Mouse (Mus musculus) skeletal muscle tissue, adult 2 months (tissue): ENCODE data around the gene Sesn1.
A peak's percentile ranks its signal among the peaks of the same experiment; 100 is the strongest.

ENCODE experiments used
- DNase-seq: peaks from one replicate; pipeline ENCODE4 v3.0.0-alpha.2; 2012; ENCODE audit warnings: low read depth, low spot score

Gene Sesn1

DNA sequence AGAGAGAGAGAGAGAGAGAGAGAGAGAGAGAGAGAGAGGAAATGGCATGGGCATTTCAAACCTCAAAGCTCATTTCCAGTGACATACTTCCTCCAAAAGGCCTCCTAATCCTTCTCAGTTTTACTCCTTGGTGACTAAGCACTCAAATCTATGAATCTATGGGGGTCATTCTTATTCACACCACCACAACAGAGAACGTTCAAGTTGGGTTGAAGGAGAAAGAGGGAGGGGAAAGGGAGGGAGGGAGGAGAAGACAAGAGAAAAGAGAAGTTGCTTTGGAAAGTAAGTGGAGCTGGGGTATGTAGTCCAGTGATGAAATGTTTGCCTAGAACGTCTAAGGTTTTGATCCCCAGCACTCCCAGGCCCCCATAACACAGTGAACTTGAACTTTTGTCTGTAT lies 60.4 kb downstream of the Sesn1 start:
- DNase-seq, result no peak

GRCm38 (mm10) chr10:41871564-41871963 lies 61.8 kb downstream of the Sesn1 start:
- no peak for DNase-seq

GRCm38 (mm10) chr10:41875624-41876023 lies 65.9 kb downstream of the Sesn1 start:
- no peak for DNase-seq

- no peak for DNase-seq
Observed at GRCm38 (mm10) chr10:41878344-41878743, 68.6 kb downstream of the Sesn1 start.

DNA sequence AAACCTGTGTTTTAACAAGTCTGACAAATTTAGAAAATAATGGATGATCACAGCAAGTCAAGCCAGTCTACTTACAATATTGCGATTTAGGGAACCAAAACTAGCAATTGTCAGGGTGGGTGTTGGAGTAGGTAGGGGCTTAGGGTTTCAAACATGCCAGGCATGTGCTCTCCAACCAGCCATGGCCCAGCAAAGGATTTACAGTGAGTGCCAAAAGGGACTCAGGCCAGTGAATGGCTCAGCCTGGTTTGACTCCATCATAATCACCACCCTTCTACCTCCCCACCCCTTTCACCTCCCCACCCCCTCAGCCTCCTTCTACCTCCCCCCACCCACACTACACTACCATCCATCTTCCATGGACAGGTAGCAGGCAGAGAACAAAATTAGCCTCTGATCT lies 69.9 kb downstream of the Sesn1 start:
- DNase-seq, result no peak

- no peak for DNase-seq
Observed at GRCm38 (mm10) chr10:41880206-41880605, 70.5 kb downstream of the Sesn1 start.

DNA sequence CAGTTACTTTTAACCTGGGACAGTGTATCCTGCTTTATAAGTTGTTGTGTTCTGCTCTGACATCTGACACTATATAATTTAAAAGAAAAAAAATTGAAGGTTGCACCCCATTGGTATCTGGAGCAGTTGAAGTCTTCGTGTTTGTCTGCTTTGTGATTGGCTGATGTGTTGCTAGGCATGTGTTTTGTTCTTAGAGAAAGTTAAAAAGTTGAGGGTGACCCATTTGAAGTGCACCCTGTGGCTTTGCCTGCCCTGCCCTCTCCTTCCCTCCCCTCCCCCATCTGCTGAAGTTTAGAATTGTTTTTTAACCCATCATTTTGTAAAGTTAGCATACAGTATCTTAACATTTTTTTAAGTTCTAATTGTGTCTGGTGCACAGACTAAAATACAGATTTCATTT lies 71.0 kb downstream of the Sesn1 start:
- no peak for DNase-seq

- peak; percentile 18 for DNase-seq
Observed at GRCm38 (mm10) chr10:41881438-41881837, 71.7 kb downstream of the Sesn1 start.

DNA sequence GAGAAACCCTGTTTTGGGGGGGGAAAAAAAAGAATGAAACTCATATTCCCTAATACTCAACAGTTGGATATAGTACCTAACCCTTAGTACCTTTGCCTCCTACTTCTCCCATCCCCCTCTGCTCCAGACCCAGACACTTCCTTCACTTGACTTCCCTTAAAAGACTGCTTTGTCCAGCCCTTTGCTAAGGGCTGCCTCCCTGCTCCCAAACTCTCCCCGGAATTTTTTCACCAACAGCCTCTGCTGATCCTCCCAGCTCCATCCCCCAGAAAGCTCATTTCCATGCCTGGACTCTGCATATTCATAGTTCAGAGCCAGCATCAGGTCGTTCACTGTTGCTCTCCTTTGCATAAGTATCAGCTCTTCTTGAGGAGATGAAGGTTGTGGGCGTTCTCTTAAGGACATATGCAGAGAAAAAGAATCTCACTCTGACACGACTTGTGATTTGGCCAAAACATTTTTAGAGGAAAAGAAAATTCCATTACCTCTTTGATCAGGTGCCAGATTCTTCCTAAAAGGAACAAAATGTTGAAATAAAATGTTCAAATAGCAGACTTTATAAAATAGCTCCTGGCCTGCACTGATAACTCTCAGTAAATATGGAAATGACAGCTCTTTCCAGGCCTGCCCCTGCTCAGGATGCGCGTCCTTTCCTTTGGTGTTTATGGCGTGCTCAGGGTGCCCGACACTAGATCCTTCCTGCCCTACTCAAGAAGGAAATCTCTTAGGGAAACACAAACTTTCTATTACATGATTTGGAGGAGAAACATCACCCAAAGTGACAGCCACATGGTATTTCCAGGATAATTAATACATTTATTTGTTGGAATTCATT lies 74.2 kb downstream of the Sesn1 start:
- no peak for DNase-seq

- peak; percentile 92 for DNase-seq
Observed at GRCm38 (mm10) chr10:41887080-41887821, 77.5 kb downstream of the Sesn1 start.

DNA sequence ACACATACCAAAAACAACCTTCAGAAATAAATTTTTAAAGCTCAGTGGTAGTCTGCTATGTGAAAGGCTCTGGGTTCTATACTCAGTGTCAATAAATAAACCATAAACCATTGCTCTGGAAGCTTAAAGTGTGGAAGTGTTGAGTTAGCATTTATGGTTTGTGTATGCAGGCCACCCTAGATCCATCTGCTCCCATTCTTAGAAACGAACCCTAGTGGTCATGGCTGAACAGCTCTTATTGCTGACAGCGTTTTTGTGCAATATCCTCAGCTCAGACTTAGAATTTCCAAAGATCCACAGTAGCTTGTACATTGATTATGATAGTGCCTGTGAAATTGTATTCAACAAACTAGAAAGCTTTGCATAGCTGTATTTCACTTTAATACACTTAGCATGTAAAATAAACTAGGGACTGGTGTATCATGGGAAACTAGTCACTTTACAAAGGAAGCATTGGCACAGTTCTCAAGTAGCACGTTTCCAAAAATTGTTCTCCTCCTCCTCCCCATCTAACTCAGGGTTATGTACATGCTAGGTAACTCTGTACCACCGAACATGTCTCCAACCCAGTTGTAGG lies 78.7 kb downstream of the Sesn1 start:
- peak; percentile 25 for DNase-seq

DNA sequence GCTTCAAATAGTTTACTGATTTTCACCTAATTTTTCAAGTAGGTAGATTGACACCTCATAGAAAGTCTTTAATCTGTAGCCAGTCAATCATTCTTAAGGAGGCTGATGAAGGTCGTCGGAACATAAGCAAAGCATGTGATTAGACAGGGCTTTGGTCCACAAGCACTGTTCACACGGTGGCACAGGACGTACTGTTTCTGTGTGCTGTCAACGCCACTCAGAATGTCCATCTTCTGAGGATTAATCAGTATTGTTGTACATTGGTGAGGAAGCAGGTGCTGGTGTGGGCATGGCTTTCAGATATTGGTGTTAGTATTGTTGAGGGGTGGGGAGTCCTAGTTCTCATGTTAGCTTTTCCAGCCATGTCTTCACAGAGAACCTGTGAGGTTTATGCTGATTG lies 79.8 kb downstream of the Sesn1 start:
- DNase-seq, result no peak

DNA sequence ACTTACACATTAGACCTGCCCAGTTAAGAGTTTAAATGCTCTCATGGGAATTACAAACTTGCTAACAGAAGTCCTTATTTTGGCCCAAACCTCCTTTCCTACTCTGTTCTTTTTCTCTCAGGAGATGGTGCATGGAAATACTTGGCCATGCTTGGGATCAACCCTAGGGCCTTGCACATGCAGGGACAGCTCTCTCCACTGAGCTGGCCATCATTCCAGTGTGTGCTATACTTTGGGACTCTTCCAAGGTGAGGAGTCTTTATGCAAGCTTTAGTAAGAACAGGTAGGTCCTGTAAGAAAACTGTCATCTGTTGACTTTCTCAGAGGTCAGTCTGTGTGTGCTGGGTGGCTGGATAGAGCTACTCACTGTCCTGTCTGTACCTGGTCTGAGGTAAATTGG lies 80.8 kb downstream of the Sesn1 start:
- DNase-seq, result no peak

- DNase-seq, result no peak
Observed at GRCm38 (mm10) chr10:41891312-41891711, 81.6 kb downstream of the Sesn1 start.

DNA sequence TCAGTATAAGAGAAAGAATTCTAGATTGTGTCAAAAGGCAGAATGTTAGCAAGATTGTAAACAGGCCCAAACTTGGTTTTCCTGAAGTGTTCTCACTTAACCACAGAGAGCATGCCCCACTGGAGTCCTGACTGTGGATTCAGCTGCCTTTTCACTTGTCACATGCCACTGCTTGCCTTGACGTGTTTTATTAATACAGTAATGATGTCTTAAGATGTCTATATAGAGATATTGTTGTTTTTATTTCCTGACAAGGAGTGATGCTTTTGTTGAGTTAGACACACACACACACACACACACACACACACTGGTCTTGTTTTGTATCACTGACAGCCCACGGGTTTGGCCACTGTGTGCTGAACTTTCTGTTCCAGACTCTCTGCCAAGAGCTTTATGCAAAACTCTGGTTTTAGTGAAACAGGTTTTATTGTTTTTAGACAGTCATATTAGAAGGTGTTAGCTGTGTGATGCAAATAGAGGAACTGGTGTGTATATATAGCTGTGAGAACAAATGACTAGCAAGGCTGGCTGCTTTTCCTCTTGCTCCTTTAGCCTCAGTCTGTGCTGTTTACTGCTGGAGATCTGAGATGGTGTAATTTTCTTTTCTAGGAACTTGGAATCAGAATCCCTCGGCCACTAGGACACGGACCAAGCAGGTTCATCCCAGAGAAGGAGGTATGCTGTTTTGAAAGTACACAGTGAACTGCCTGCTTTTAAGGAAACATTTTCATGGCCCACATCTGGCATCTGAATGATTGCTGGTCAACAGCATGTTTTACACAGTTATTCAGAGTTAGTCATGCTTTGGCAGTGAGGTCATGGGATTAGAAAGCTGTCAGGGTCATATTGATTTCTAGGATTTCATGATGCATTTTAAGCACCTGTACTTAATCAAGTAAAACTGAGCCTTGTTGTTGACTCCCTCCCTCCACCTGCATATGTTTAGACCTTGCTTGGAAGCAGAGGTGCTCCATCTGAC lies 84.0 kb downstream of the Sesn1 start:
- peak; percentile 73 for DNase-seq

DNA sequence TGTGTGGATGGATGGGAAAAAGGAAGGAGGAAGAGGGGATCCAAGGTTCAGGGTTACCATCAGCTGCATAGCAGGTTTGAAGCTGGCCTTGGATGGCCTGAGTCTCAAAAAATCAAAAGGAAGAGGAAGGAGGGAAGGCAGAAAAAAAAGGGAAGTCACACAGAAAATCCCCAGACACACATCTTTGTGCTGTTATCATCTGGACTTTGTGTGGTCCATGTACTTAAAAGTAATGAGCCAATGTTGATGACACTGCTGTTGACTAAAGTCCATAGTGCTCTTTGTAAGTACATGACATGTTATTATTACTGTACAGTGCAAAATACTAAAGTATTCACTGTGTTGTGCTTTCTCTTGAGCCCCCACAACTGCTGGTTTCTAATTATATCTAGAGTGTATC lies 86.7 kb downstream of the Sesn1 start:
- DNase-seq, result no peak

- no peak for DNase-seq
Observed at GRCm38 (mm10) chr10:41896865-41897264, 87.1 kb downstream of the Sesn1 start.

GRCm38 (mm10) chr10:41901456-41901855 lies 91.7 kb downstream of the Sesn1 start:
- DNase-seq, result no peak

GRCm38 (mm10) chr10:41901864-41902263 lies 92.1 kb downstream of the Sesn1 start:
- peak; percentile 27 for DNase-seq

GRCm38 (mm10) chr10:41907473-41907872 lies 97.7 kb downstream of the Sesn1 start:
- DNase-seq, result no peak

GRCm38 (mm10) chr10:41907950-41908349 lies 98.2 kb downstream of the Sesn1 start:
- DNase-seq, result no peak
